Mouse (Mus musculus) liver, postnatal 0 days (tissue): ENCODE measurements around the gene Itih4. TPM values are rescaled to one million over a fixed set of nuclear protein-coding genes. Genes with fewer than 3 reads are reported as not detected.

Experiments
- ATAC-seq: fragments of 200-750 bp; cut with Nextera tagmentation; 2 replicates; pipeline ENCODE4 v1.8.0; 2017; ENCODE audit warnings: mild to moderate bottlenecking, moderate library complexity
- DNase-seq: peaks from one replicate; pipeline ENCODE4 v3.0.0-alpha.2; 2016
- H3K27ac ChIP-seq: fragments of 300-500 bp; sonication (generic); 2 replicates; pipeline ENCODE4 v1.5.1; 2014; ENCODE audit warnings: antibody characterized with exemption, moderate library complexity, mild to moderate bottlenecking, low read depth
- H3K27me3 ChIP-seq: fragments of 300-500 bp; sonication (generic); 2 replicates; pipeline ENCODE4 v1.6.1; 2014; ENCODE audit warnings: low read length, control low read depth, mixed read lengths; ENCODE audit not compliant: insufficient read depth
- H3K36me3 ChIP-seq: fragments of 300-500 bp; sonication (generic); replicated peaks from 2 replicates; pipeline ENCODE4 v1.6.1; 2014; ENCODE audit warnings: mild to moderate bottlenecking, control low read depth, low read length, moderate library complexity, mixed read lengths; ENCODE audit not compliant: insufficient read depth
- H3K4me1 ChIP-seq: fragments of 300-500 bp; sonication (generic); 2 replicates; pipeline ENCODE4 v1.6.1; 2014; ENCODE audit warnings: antibody characterized with exemption, mild to moderate bottlenecking, control low read depth; ENCODE audit not compliant: insufficient read depth
- H3K4me2 ChIP-seq: fragments of 300-500 bp; sonication (generic); 2 replicates; pipeline ENCODE4 v1.6.1; 2014; ENCODE audit warnings: low read depth, mild to moderate bottlenecking, low read length, moderate library complexity, mixed read lengths
- H3K4me3 ChIP-seq: fragments of 300-500 bp; sonication (generic); 2 replicates; pipeline ENCODE4 v1.5.1; 2014; ENCODE audit warnings: low read depth, low read length
- H3K9ac ChIP-seq: fragments of 300-500 bp; sonication (generic); replicated peaks from 2 replicates; pipeline ENCODE4 v1.6.1; 2014; ENCODE audit warnings: mild to moderate bottlenecking, moderate library complexity
- H3K9me3 ChIP-seq: fragments of 300-500 bp; sonication (generic); 2 replicates; pipeline ENCODE4 v1.6.1; 2016; ENCODE audit warnings: mild to moderate bottlenecking, control low read depth, low read length, mixed read lengths
- CTCF ChIP-seq: sonication (generic); IDR thresholded peaks from 2 replicates; pipeline ENCODE4 v1.5.1; 2016; ENCODE audit warnings: antibody characterized with exemption, low read depth
- EP300 ChIP-seq: IDR thresholded peaks from 2 replicates; pipeline ENCODE4 v1.6.1; 2016; ENCODE audit warnings: antibody characterized with exemption, low read depth, mild to moderate bottlenecking
- WGBS: fragments of 180-500 bp; shearing (Covaris S2); extraction: QIAGEN DNeasy Blood & Tissue Kit; methylation state at CpG from one replicate; pipeline ENCODE4 v1.1.7; 2014; ENCODE audit not compliant: insufficient replicate concordance; 5-methylcytosine and 5-hydroxymethylcytosine counted together
- polyA plus RNA-seq: library from polyadenylated mRNA; unstranded; fragments of >200 nt; fragmentation: Nextera tagmentation; extraction: Ambion mirVana; gene quantifications from 2 replicates; pipeline ENCODE4 v1.2.1, GENCODE M21; 2015

Itih4 gene
- polyA plus RNA-seq, 1 experiment from 2014 or later: 661 TPM

DNA sequence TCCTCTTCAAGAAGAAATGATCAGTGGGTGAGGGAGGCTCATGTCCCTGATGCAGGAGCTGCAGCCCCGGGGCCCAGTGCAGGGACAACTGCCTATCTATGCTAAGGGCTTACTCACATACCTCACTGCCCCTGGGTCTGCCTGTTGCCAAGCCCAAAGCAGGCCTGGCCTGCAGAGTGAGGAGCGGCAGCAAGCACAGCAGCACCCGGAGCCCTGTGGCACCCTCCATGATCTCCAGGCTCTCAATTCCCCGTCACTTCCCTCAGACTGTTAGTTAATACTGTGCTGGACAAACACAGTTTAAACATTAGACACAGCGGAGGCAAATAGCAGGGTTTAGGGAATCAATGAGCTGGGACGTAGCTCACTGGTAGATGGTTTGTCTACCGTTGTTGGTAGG is 56.8 kb downstream of the Itih4 start, which contains the start of gene Itih1:
Gene Itih1, minus strand, starts transcription at position 252 of the 400 bp plus-strand sequence.
- 55% methylated on average over 7 of the region's 7 CpGs for WGBS
- H3K4me3 ChIP-seq: peak within 1 kb of the TSS; percentile 35
- ATAC-seq: peak; percentile 55
- H3K9ac ChIP-seq: peak within 1 kb of the TSS; percentile 64
- H3K27me3 ChIP-seq: no peaks in the 10 kb centered on the region
- peak; percentile 51 for DNase-seq
- H3K9me3 ChIP-seq: no peaks in the 10 kb centered on the region
- H3K36me3 ChIP-seq: no peaks in the 10 kb centered on the region
- peak within 1 kb of the TSS; percentile 98 for H3K27ac ChIP-seq
- TF ChIP-seq EP300 (no peak), CTCF (no peak)
- peaks cover 4% of the 10 kb centered on the region for H3K4me1 ChIP-seq
- peak within 1 kb of the TSS; percentile 60 for H3K4me2 ChIP-seq

DNA sequence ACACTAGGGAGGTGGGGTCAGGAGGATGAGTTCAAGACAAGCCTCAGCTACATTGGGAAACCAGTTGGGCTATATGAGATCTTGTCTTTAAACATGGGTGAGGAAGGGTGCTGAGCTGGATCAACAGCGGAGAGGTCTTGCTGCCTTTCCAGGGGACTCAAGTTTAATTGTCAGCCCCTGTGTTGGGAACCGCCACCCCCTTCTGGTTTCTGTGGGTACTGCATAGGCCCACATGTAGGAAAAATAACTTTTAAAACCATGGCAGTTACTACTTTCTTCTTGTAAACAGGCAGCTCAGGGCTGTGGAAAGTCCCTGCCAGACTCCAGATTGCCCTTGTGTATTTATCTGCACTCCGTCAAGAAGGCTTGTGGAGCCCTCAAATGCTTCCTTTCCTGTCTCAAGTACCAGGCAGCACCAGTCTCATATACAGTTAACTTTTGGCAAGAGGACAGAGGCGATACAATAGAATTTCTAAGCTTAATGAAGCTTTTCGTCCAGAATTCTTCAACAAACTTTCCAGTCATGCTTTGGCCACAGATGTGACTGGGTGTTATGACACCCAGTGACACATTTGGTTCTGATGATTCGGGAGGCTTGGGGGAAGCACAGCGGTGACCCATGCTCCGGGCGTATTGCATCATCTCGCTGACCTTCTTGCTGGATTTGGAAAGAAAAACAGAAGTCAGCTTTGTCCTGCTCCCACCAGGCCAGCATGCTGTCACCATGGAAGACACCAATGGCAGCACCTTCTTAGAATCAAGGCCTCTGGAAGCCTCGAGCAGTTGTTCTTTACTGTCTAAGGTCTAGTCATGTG is 57.8 kb downstream of the Itih4 start:
- peaks cover 4% of the 10 kb centered on the region for H3K4me1 ChIP-seq
- WGBS: 44% methylated on average over 11 of the region's 11 CpGs
- peak overlapping the region; percentile 50; the same call in 1 of the 2 replicates for H3K9ac ChIP-seq
- no peaks in the 10 kb centered on the region for H3K27me3 ChIP-seq
- no peaks in the 10 kb centered on the region for H3K9me3 ChIP-seq
- ATAC-seq (peak; percentile 77), DNase-seq (peak; percentile 75)
- H3K4me3 ChIP-seq: no peak overlapping the region
- TF ChIP-seq CTCF (peak; percentile 82), EP300 (peak; percentile 62; the same call in 1 of the 2 replicates)
- no peaks in the 10 kb centered on the region for H3K36me3 ChIP-seq
- peak overlapping the region; percentile 60 for H3K4me2 ChIP-seq
- peak overlapping the region; percentile 98 for H3K27ac ChIP-seq

DNA sequence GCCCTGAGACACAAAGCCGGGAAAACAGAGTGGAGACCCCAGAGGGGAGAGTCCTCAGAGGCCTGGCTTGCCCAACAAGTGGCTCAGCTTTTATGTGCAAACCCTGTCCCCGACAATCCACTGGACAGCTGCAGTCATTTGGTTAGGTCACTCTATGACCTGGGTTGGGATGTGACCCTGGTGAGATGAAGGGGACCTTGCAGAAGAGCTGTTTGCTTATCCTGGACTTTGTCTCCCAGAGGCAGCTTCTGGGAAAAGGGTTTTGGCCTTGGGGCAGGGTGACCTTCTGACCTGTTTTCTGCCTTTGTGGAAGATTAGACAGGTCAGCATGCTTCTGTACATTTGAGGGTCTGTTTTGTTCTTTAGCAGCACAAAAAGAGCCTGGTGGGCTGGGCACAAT is 58.5 kb downstream of the Itih4 start:
- no peaks in the 10 kb centered on the region for H3K27me3 ChIP-seq
- no peaks in the 10 kb centered on the region for H3K36me3 ChIP-seq
- peak overlapping the region; percentile 28; the same call in 1 of the 2 replicates for H3K4me2 ChIP-seq
- peak overlapping the region; percentile 98 for H3K27ac ChIP-seq
- 47% methylated on average over 2 of the region's 2 CpGs for WGBS
- peak; percentile 86 for ATAC-seq
- no peak for TF ChIP-seq CTCF
- TF ChIP-seq EP300: peak; percentile 75
- H3K9ac ChIP-seq: peak overlapping the region; percentile 50; the same call in 1 of the 2 replicates
- no peak overlapping the region for H3K4me3 ChIP-seq
- H3K4me1 ChIP-seq: peaks cover 4% of the 10 kb centered on the region
- DNase-seq: peak; percentile 51
- H3K9me3 ChIP-seq: no peaks in the 10 kb centered on the region

DNA sequence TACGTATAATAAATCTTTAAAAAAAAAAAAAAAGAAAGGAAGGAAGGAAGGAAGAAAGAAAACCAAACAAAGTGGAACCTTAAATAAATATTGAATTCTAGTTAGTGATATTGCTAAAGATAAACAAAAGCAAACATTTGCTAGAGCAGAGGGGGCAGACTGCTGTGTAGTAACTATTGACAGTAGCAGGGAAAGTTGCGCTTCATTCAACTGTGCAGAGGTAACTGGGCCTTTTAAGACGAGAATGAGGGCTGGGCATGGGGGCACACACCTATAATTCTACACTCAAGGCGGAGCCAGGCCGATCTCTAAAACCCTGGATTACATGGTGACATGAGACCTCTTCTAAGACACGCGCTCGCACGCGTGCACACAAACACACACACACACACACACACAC is 63.7 kb downstream of the Itih4 start:
- H3K9me3 ChIP-seq: no peaks in the 10 kb centered on the region
- peak; percentile 16; the same call in 1 of the 2 replicates for ATAC-seq
- no peaks in the 10 kb centered on the region for H3K36me3 ChIP-seq
- no peak overlapping the region for H3K9ac ChIP-seq
- WGBS: 80% methylated on average over 10 of the region's 10 CpGs
- peak overlapping the region; percentile 73; the same call in 1 of the 2 replicates for H3K27ac ChIP-seq
- no peak for DNase-seq
- H3K4me2 ChIP-seq: 0 out of 2 replicates have a peak overlapping the region, but pooled peaks have one; percentile 92
- TF ChIP-seq EP300 (no peak), CTCF (no peak; the same call in 1 of the 2 replicates)
- H3K4me3 ChIP-seq: no peak overlapping the region
- H3K27me3 ChIP-seq: no peaks in the 10 kb centered on the region
- H3K4me1 ChIP-seq: peaks cover 11% of the 10 kb centered on the region

DNA sequence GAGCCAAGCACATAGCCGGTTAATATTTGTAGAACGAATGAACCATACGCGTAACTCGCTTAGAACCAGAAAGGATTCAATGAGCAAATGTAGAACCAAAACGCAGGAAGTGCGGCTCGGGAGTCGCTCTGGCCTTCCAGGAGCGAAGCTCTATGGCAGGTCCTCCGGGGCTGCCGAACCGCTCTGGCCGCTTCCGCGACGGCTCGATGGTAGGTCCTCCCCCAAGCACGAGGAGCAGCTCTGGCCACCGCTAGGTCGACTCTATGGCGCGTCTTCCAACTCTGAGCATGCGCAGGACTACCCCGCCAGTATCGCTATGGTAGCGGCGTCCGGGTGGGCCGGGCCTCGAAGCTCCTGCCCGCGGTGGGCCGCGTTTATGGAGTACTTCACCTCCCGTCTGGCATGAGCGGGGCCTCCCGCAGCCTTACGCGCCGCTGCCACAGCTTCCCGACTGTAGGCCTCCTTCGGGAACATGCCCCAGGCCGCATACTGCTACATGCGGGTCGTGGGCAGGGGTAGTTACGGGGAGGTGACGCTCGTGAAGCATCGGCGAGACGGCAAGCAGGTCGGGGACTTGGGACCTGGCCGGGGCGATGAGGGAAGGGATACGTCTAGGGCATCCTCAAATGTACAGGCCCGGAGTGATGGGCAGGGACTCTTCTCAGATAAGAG is 65.0 kb downstream of the Itih4 start, which contains the start of gene Nek4:
Gene Nek4, plus strand, starts transcription at position 224 of the 672 bp plus-strand sequence.
- H3K9ac ChIP-seq: peak within 1 kb of the TSS; percentile 80
- peak within 1 kb of the TSS; percentile 73 for H3K27ac ChIP-seq
- 0 out of 2 replicates have a peak, but pooled peaks have one; percentile 42 for TF ChIP-seq EP300
- peak; percentile 40 for TF ChIP-seq CTCF
- WGBS: under 1% methylated on average over 57 of the region's 57 CpGs
- ATAC-seq (peak; percentile 98), DNase-seq (peak; percentile 95)
- H3K27me3 ChIP-seq: no peaks in the 10 kb centered on the region
- H3K9me3 ChIP-seq: no peaks in the 10 kb centered on the region
- H3K4me1 ChIP-seq: peaks cover 11% of the 10 kb centered on the region
- H3K4me3 ChIP-seq: peak within 1 kb of the TSS; percentile 69
- peak within 1 kb of the TSS; percentile 92 for H3K4me2 ChIP-seq
- no peaks in the 10 kb centered on the region for H3K36me3 ChIP-seq

Other genes starting within 250 kb of the Itih4 start
- gene Rft1, start 232.1 kb upstream of the Itih4 start, polyA plus RNA-seq: 6.6 and 7.0 TPM in 2 replicates
- gene Sfmbt1, start 171.6 kb upstream of the Itih4 start, polyA plus RNA-seq: 15.0 and 15.8 TPM in 2 replicates
- gene Tmem110, start 60.9 kb upstream of the Itih4 start, polyA plus RNA-seq: 11.8 and 14.4 TPM in 2 replicates
- 5.4 and 6.0 TPM in 2 replicates for gene Mustn1, start 7.3 kb upstream of the Itih4 start, polyA plus RNA-seq
- gene Itih3, start 37.3 kb downstream of the Itih4 start, polyA plus RNA-seq: 1,712 and 1,929 TPM in 2 replicates
- gene Itih1, start 56.8 kb downstream of the Itih4 start, polyA plus RNA-seq: 173 and 210 TPM in 2 replicates
- 2.8 and 3.1 TPM in 2 replicates for gene Nek4, start 64.9 kb downstream of the Itih4 start, polyA plus RNA-seq
- 9.4 TPM in 2 replicates for gene Glt8d1, start 114.9 kb downstream of the Itih4 start, polyA plus RNA-seq
- 346 and 365 TPM in 2 replicates for gene Spcs1, start 115.2 kb downstream of the Itih4 start, polyA plus RNA-seq
- 31.0 and 33.2 TPM in 2 replicates for gene Pbrm1, start 132.7 kb downstream of the Itih4 start, polyA plus RNA-seq
- gene Gnl3, start 132.7 kb downstream of the Itih4 start, polyA plus RNA-seq: 67.4 and 71.9 TPM in 2 replicates
- 76.1 and 79.2 TPM in 2 replicates for gene Smim4, start 242.5 kb downstream of the Itih4 start, polyA plus RNA-seq
- 45.3 and 48.5 TPM in 2 replicates for gene Nt5dc2, start 244.6 kb downstream of the Itih4 start, polyA plus RNA-seq